Mouse (Mus musculus) heart, adult 2 months (tissue): Measurements from ENCODE around the gene Tmem110.

Experiments
- EP300 ChIP-seq: fragments of 200-500 bp; IDR thresholded peaks from 2 replicates; pipeline ENCODE4 v1.6.1; 2011; ENCODE audit warnings: low read depth, low read length, control low read depth; ENCODE audit not compliant: insufficient read depth
- POLR2A ChIP-seq: fragments of 200-500 bp; IDR thresholded peaks from 2 replicates; pipeline ENCODE4 v1.6.1; 2011; ENCODE audit warnings: mild to moderate bottlenecking, low read depth, low read length, control low read depth; ENCODE audit not compliant: insufficient read depth

DNA sequence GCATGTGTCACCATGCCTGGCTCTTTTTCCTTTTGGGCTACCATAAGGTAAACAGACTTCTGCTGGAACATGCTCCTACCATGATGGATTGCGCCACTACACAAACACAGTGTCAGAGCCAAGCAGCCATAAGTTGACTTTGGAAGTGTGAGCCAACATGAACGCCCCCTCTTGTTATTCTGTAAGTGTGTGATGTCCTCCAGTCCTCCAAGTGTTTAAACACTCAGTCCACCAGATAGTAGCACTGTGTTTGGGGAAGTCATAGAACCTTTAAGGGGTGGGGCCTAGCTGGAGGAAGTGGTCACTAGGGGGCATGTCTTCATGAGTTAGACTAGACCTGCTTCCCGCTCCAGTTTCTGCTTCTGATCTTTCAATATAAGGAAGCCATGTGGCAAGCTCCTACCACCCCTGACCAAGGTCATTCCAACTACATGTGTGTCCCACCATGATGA lies 82.5 kb downstream of the Tmem110 start:
- no peak for TF ChIP-seq POLR2A
- no peak for TF ChIP-seq EP300
